Mouse (Mus musculus): Measurements from ENCODE around the gene Ntpcr.
A peak's percentile ranks its signal among the peaks of the same experiment; 100 is the strongest.

Gene Ntpcr

GRCm38 (mm10) chr8:125775031-125775430, 45.3 kb downstream of the Ntpcr start:
- no peak for DNase-seq (ENCODE audit: low spot score)

- no peak for DNase-seq (ENCODE audit: low spot score)
Observed at GRCm38 (mm10) chr8:125776314-125776713, 46.6 kb downstream of the Ntpcr start.

GRCm38 (mm10) chr8:125776800-125777199, 47.0 kb downstream of the Ntpcr start:
- DNase-seq (ENCODE audit: low spot score): peak; percentile 63

GRCm38 (mm10) chr8:125777478-125778164, 47.9 kb downstream of the Ntpcr start:
- peak; percentile 24 for DNase-seq (ENCODE audit: low spot score)

GRCm38 (mm10) chr8:125778919-125779318, 49.2 kb downstream of the Ntpcr start:
- no peak for DNase-seq (ENCODE audit: low spot score)

GRCm38 (mm10) chr8:125779656-125780055, 49.9 kb downstream of the Ntpcr start:
- DNase-seq (ENCODE audit: low spot score): no peak

- DNase-seq (ENCODE audit: low spot score): no peak
Observed at GRCm38 (mm10) chr8:125782161-125782560, 52.4 kb downstream of the Ntpcr start.

- DNase-seq (ENCODE audit: low spot score): no peak
Observed at GRCm38 (mm10) chr8:125786886-125787285, 57.1 kb downstream of the Ntpcr start.

- no peak for DNase-seq (ENCODE audit: low spot score)
Observed at GRCm38 (mm10) chr8:125792816-125793455, 63.2 kb downstream of the Ntpcr start.

- peak; percentile 28 for DNase-seq (ENCODE audit: low spot score)
Observed at GRCm38 (mm10) chr8:125795341-125795740, 65.6 kb downstream of the Ntpcr start.

GRCm38 (mm10) chr8:125796970-125797369, 67.2 kb downstream of the Ntpcr start:
- DNase-seq (ENCODE audit: low spot score): no peak

Measured in lung, postnatal 25 days (tissue).